Mouse (Mus musculus) CD8-positive naive resting alpha-beta T cell, adult 57 days (primary cell): ENCODE results near the gene Adamts8. TPM values are rescaled to one million over a fixed set of nuclear protein-coding genes. Genes with fewer than 3 reads are reported as not detected.

Source experiments
- total RNA-seq: library from RNA; stranded (reverse); gene quantifications from one replicate; pipeline ENCODE4 v1.2.4, GENCODE M21; 2023

The Adamts8 gene
- not detected for total RNA-seq

GRCm38 (mm10) chr9:30942512-30943313 lies at the start of gene Adamts8:
Gene Adamts8 (plus strand): TSS chr9:30942562.

GRCm38 (mm10) chr9:30922197-30922894 lies 20.0 kb upstream of the Adamts8 start, which contains the start of gene Adamts15:
Gene Adamts15 (minus strand): TSS chr9:30922452.

Other genes with a start within 250 kb of the Adamts8 start
- not detected for gene Adamts15, start 20.1 kb upstream of the Adamts8 start, total RNA-seq
- gene Zbtb44, start 88.1 kb downstream of the Adamts8 start, total RNA-seq: 64.1 TPM
- 2.0 TPM for gene St14, start 189.3 kb downstream of the Adamts8 start, total RNA-seq